Mouse (Mus musculus) cerebellum, adult 11-12 months (tissue): ENCODE data around the gene Tnfaip1.

Source experiments
- DNase-seq: peaks from one replicate; pipeline ENCODE4 v3.0.0; 2022

The Tnfaip1 gene

DNA sequence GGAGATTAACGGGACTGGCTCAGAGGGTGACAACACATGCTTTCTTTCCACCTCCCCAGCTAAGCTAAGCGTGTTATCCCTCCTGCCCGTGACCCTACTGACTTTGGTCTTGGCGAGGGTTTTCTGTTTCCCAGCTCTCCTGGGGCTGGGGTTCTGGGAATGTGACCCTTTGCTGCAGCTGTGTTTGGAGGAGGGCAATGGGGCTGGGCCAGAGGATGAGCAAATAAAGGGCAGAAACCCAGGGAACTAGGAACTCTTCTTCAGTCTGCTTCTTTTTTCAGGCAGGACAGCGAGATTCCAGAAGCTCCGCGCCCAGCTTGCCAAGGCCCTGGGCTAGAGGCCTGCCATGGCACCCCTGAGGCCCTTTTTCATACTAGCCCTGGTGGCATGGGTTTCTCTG is 37.1 kb downstream of the Tnfaip1 start, which contains the start of gene Vtn:
Gene Vtn, plus strand, starts transcription at position 88 of the 400 bp plus-strand sequence.
- DNase-seq, result peak; percentile 43

DNA sequence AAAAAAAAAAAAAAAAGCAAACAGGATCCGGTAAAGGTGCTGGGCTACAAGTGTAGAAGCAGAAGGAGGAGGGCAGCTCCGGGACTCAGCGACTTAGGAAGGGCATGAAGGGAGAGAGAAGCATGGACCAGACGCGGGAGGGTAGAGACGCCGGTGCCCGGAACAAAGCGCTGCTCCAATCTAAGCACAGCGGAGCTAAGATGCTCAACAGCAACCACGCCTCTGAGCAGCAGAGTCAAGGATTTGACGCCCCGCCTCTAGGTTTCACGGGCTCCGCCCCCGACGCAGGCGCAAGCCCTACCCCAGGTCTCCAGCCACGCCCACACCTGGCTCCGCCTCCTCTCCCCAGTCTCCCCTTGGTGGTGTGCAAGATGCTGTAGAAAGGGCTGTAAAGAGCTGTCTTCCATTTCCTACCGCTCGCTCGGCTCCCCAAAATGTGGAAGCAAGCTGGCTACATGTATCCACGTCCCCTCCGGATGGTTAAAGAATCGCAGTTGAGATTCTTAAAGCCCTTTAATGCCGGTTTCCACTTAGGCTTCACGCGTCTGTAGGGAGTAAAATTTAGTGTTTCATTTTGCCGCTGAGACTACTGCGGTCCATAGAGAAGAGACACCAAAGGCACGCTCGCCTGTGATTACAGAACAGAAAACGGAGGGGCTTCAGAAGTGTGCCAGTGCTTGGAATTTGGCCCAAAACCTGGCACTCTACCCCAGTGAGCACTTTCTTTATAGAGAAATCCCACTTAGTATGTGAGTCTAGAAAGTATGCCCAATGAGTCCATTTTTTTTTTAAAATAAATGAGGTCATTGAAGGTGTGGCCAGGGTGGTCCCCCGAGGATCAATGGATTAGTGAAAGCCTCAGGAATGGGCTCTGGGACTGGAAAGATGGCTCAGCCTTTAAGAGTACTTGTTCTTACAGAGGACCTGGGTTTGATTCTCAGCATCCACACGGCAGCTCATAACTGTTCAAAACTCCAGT is 38.3 kb downstream of the Tnfaip1 start, which contains the start of gene Sarm1:
Gene Sarm1, minus strand, starts transcription at position 211 of the 979 bp plus-strand sequence.
- peak; percentile 98 for DNase-seq

DNA sequence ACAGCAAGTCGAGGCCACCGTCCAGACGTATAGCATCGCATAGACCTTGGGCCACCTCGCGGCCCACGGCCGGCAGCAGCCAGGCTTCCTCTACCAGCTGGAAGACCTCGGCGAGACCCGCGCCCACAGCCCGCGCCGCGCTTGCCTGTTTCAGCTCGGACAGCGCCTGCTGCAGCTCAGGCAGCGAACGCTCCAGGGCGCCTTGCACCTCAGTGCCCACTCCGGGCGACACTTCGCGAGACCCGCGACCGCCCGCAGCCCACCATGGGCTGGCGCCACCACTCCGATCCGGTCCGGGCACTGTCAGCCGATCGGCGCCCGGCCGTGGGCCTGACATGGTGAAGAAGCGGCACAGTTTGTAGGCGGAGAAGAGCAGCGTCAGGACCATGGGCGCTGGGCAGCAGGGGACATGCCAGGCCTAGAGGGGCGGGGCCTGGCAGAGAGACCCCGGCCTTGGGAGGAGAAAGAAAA is 39.0 kb downstream of the Tnfaip1 start:
- peak; percentile 82 for DNase-seq

DNA sequence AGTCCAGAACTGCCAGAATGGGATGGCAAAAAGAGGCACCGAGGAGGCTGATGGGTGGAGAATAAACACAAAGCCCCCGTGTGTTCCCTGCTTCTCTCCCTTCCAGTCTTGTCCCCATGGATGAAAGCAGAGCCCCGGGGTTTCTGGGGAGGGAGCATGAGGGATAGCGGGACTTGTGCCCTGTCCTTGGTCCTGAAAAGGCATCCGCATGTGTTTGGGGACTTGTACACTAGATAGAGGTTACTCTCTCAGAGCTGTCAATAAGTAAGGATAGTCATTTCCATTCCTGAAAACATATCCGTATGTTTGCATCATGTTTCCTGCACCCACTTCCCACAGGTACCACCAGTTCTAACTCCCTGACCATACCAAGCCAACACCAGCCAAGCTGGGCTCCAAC is 40.2 kb downstream of the Tnfaip1 start:
- DNase-seq, result no peak

DNA sequence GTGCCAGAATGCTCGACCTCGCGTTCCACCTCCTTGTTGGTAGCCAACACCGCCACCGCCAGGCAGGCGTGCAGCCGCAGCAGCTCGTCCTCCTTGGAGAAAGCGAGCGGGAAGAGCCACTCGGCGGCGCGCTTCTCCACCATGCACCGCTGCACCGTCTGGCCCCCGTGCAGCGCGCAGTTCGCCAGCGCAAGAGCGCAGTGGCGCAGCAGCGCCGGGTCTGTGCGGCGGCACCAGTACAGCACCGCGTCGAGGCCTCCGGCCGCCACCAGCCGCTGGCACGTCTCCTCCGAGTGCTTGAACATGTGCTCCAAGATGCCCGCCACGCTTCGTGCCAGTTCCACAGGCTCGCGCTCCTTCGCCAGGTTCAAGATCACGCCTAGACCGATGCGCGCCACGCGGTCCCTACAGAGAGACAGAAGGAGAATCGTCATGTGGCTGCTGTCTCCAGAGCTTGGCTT is 45.3 kb downstream of the Tnfaip1 start:
- DNase-seq, result peak; percentile 76

DNA sequence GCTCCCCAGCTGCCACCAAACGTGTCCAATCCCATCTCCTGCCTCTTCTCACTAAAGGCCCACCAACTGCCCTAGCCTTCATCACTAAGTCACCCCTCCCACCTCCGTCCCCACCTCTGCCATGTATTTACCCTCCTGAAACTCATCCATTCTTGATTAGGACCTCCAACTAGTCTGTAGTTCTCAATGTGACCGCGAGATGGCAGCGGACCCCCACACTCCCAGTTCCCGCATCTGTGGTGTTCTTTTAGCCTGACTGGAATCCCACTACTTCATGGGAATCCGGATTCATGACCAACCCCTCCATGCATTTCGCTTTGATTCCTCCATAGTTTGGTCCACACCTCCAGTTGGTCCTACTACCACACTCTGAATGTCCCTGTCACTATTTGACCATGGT is 48.0 kb downstream of the Tnfaip1 start:
- DNase-seq, result peak; percentile 76

DNA sequence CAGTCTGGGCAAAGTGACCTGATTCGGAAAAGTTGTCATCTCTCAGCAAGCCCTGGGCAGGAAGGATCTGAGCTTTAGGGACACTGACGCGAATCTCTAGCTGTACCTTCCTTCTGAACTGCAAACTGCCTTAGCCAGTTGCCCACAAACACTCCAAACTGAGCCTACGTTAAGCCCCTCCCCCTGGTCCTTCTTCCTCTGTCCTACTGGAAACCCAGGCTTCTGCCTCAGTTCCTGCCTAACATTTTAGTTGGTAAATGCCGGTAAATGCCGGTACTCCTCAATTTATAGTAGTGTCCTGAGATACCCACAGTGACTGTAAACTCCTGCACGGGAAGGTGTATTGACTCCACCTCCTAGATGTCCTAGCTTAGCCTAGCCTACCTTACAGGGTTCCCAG is 52.5 kb downstream of the Tnfaip1 start:
- DNase-seq, result peak; percentile 2

DNA sequence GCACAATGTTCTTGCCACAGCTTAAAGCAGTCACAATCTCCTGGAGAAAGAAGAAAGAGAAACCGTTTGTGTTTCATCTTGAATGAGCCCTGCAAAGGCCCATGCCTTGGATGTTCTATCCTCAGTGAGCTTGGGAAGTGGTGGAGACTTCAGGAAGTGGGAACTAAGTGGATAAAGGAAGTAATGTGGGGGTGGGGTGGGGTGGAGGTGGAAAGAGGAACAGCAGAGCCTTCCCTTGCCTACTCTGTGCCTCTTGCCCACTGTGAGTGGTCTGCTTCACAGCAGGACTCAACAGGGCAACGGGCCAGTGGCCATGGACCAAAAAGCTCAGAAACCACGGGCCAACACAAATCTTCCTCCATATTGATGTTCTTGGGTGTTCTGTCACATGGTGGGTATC is 60.8 kb downstream of the Tnfaip1 start:
- no peak for DNase-seq
